In the genomic region with DNA sequence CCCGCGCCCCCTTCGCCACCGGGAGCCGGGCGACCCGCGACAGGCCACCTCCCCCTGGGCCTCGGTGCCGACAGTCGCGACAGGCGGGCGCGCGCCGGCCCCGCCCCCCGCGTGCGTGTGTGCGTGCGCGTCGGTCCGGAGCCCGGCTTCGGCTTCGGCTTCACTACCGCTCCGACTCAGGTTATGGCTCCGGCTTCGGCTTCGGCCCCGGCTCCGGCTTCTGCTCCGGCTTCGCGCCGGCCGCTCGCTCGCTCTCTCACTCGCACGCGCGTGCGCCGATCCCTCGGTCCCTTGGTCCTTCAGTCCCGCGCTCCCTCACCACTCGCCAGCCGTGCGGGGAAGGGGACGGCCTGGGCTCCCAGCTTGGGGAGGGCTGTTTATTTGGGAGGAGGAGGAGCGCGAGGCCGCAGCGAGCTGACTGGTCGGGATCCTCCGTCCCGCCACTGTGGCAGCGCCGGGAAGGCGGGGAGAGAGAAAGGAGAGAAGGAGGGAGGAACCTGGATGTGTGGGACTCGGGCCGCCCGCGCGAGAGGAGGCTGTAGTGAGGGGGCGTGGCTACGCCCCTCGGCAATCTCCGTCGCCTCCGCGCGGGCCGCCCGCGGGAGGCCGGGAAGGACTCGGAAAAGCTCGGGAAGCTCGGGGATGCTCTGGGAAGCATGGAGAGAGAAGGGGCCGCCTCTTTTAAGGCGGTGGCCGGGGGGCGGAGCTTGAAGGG, we compare ENCODE assay signal across 8 mouse cellular contexts. TPM values are rescaled to one million over a fixed set of nuclear protein-coding genes. Genes with fewer than 3 reads are reported as not detected.
A peak's percentile ranks its signal among the peaks of the same experiment; 100 is the strongest.
DNase-seq lines count a peak whose midpoint lies in the region; ATAC-seq and TF ChIP-seq lines count a peak whose summit lies in the region.

TSS of gene Rbfox2 (minus strand) at position 458 of the 715 bp plus-strand sequence.

- WGBS in bone marrow, adult 2 months: under 1% methylated on average over 88 of the region's 90 CpGs
- under 1% methylated on average over 90 of the region's 90 CpGs for whole genome bisulfite sequencing in embryonic facial prominence, embryonic 15.5 days
- WGBS in heart, embryonic 11.5 days (ENCODE audit: insufficient replicate concordance): under 1% methylated on average over 81 of the region's 90 CpGs
- under 1% methylated on average over 89 of the region's 90 CpGs for WGBS in kidney, embryonic 15.5 days
- under 1% methylated on average over 89 of the region's 90 CpGs for WGBS in limb, embryonic 15.5 days
- under 1% methylated on average over 65 of the region's 90 CpGs for WGBS in stomach, embryonic 15.5 days

- peaks cover 43% of the 10 kb centered on the region for H3K79me2 ChIP-seq in myocyte (ENCODE audit: control insufficient read depth, insufficient read depth)

- H3K36me3 ChIP-seq in embryonic facial prominence, embryonic 15.5 days: no peaks in the 10 kb centered on the region
- no peaks in the 10 kb centered on the region for H3K36me3 ChIP-seq in heart, embryonic 11.5 days (ENCODE audit: control insufficient read depth, insufficient read depth, low read length)
- H3K36me3 ChIP-seq in kidney, embryonic 15.5 days: 0 out of 2 replicates have a peak, but pooled peaks cover under 1% of the 10 kb centered on the region
- no peaks in the 10 kb centered on the region for H3K36me3 ChIP-seq in limb, embryonic 15.5 days
- peaks cover 4% of the 10 kb centered on the region for H3K36me3 ChIP-seq in myocyte (ENCODE audit: control insufficient read depth, insufficient read depth)
- H3K36me3 ChIP-seq in stomach, embryonic 15.5 days: no peaks in the 10 kb centered on the region

- no peak for TF ChIP-seq CTCF in bone marrow, adult 2 months (IDR thresholded peaks at IDR 0.05; ENCODE audit: control insufficient read depth, insufficient read depth, low read length)

- H3ac ChIP-seq in myocyte (ENCODE audit: control insufficient read depth, insufficient read length): peak within 1 kb of the TSS; percentile 76

- TF ChIP-seq POLR2A in bone marrow, adult 2 months (IDR thresholded peaks at IDR 0.05; ENCODE audit: borderline replicate concordance, control insufficient read depth, low read depth, low read length): no peak
- peak; percentile 79 for TF ChIP-seq POLR2A in myocyte (IDR thresholded peaks at IDR 0.05; ENCODE audit: insufficient read length, low read depth)

- H3K4me1 ChIP-seq in bone marrow, adult 2 months (ENCODE audit: control insufficient read depth, insufficient read depth, low read length): no peaks in the 10 kb centered on the region; the same call in 1 of the 2 replicates
- H3K4me1 ChIP-seq in embryonic facial prominence, embryonic 15.5 days: peaks cover 40% of the 10 kb centered on the region
- H3K4me1 ChIP-seq in heart, embryonic 11.5 days (ENCODE audit: control insufficient read depth, insufficient read depth, low read length): peaks cover 33% of the 10 kb centered on the region
- H3K4me1 ChIP-seq in kidney, embryonic 15.5 days: peaks cover 33% of the 10 kb centered on the region
- H3K4me1 ChIP-seq in limb, embryonic 15.5 days: peaks cover 30% of the 10 kb centered on the region
- peaks cover 15% of the 10 kb centered on the region for H3K4me1 ChIP-seq in stomach, embryonic 15.5 days

- H3K27ac ChIP-seq in bone marrow, adult 2 months (ENCODE audit: control insufficient read depth, insufficient read depth, low read depth, low read length, poor library complexity): peak within 1 kb of the TSS; percentile 26; the same call in 1 of the 2 replicates
- H3K27ac ChIP-seq in embryonic facial prominence, embryonic 15.5 days (replicated peaks): peak within 1 kb of the TSS; percentile 100
- peak within 1 kb of the TSS; percentile 97 for H3K27ac ChIP-seq in heart, embryonic 11.5 days (ENCODE audit: low read depth, low read length)
- H3K27ac ChIP-seq in kidney, embryonic 15.5 days: peak within 1 kb of the TSS; percentile 98
- peak within 1 kb of the TSS; percentile 100 for H3K27ac ChIP-seq in limb, embryonic 15.5 days
- H3K27ac ChIP-seq in stomach, embryonic 15.5 days: peak within 1 kb of the TSS; percentile 99

- H3K4me3 ChIP-seq in bone marrow, adult 2 months (replicated peaks; ENCODE audit: control insufficient read depth, low read depth, low read length): peak within 1 kb of the TSS; percentile 49
- H3K4me3 ChIP-seq in embryonic facial prominence, embryonic 15.5 days (replicated peaks): peak within 1 kb of the TSS; percentile 99
- H3K4me3 ChIP-seq in heart, embryonic 11.5 days (ENCODE audit: low read depth, low read length): peak within 1 kb of the TSS; percentile 89
- peak within 1 kb of the TSS; percentile 97 for H3K4me3 ChIP-seq in kidney, embryonic 15.5 days (replicated peaks)
- H3K4me3 ChIP-seq in limb, embryonic 15.5 days: peak within 1 kb of the TSS; percentile 85
- peak within 1 kb of the TSS; percentile 64 for H3K4me3 ChIP-seq in myocyte
- peak within 1 kb of the TSS; percentile 90 for H3K4me3 ChIP-seq in stomach, embryonic 15.5 days (replicated peaks)

- H3K9ac ChIP-seq in embryonic facial prominence, embryonic 15.5 days: peak within 1 kb of the TSS; percentile 99
- H3K9ac ChIP-seq in heart, embryonic 11.5 days (ENCODE audit: low read depth, low read length): peak within 1 kb of the TSS; percentile 90
- peak within 1 kb of the TSS; percentile 97 for H3K9ac ChIP-seq in kidney, embryonic 15.5 days
- H3K9ac ChIP-seq in limb, embryonic 15.5 days: peak within 1 kb of the TSS; percentile 99
- peak within 1 kb of the TSS; percentile 94 for H3K9ac ChIP-seq in stomach, embryonic 15.5 days

- no peaks in the 10 kb centered on the region for H3K27me3 ChIP-seq in embryonic facial prominence, embryonic 15.5 days
- no peaks in the 10 kb centered on the region for H3K27me3 ChIP-seq in heart, embryonic 11.5 days (ENCODE audit: control insufficient read depth, insufficient read depth, low read length)
- H3K27me3 ChIP-seq in kidney, embryonic 15.5 days: no peaks in the 10 kb centered on the region
- no peaks in the 10 kb centered on the region for H3K27me3 ChIP-seq in limb, embryonic 15.5 days
- no peaks in the 10 kb centered on the region for H3K27me3 ChIP-seq in myocyte (ENCODE audit: control insufficient read depth, insufficient read depth, insufficient read length)
- no peaks in the 10 kb centered on the region for H3K27me3 ChIP-seq in stomach, embryonic 15.5 days (replicated peaks)

- DNase-seq in CD4-positive helper T cell, adult 2 months (ENCODE audit: low read depth, low spot score): peak; percentile 65

- H3K4me2 ChIP-seq in embryonic facial prominence, embryonic 15.5 days (replicated peaks): peak within 1 kb of the TSS; percentile 59
- peak within 1 kb of the TSS; percentile 84 for H3K4me2 ChIP-seq in heart, embryonic 11.5 days
- peak within 1 kb of the TSS; percentile 70 for H3K4me2 ChIP-seq in kidney, embryonic 15.5 days
- H3K4me2 ChIP-seq in limb, embryonic 15.5 days: peak within 1 kb of the TSS; percentile 58
- peak within 1 kb of the TSS; percentile 91 for H3K4me2 ChIP-seq in myocyte (ENCODE audit: low read depth)
- H3K4me2 ChIP-seq in stomach, embryonic 15.5 days: peak within 1 kb of the TSS; percentile 60

- H3K9me3 ChIP-seq in embryonic facial prominence, embryonic 15.5 days (replicated peaks): no peaks in the 10 kb centered on the region
- no peaks in the 10 kb centered on the region for H3K9me3 ChIP-seq in heart, embryonic 11.5 days (replicated peaks; ENCODE audit: control insufficient read depth, low read length)
- no peaks in the 10 kb centered on the region for H3K9me3 ChIP-seq in kidney, embryonic 15.5 days (replicated peaks)
- H3K9me3 ChIP-seq in limb, embryonic 15.5 days: no peaks in the 10 kb centered on the region
- no peaks in the 10 kb centered on the region for H3K9me3 ChIP-seq in stomach, embryonic 15.5 days

- ATAC-seq in embryonic facial prominence, embryonic 15.5 days (ENCODE audit: insufficient number of reproducible peaks, low FRiP score, low TSS enrichment, low read depth): peak; percentile 97
- peak; percentile 87 for ATAC-seq in heart, embryonic 11.5 days (replicated peaks; ENCODE audit: insufficient number of reproducible peaks, low FRiP score, low TSS enrichment)
- ATAC-seq in kidney, embryonic 15.5 days (replicated peaks; ENCODE audit: low FRiP score): peak; percentile 96
- ATAC-seq in limb, embryonic 15.5 days (ENCODE audit: insufficient number of reproducible peaks, low FRiP score, low TSS enrichment, low read depth): peak; percentile 96
- peak; percentile 94 for ATAC-seq in stomach, embryonic 15.5 days (ENCODE audit: insufficient read depth, low FRiP score, low read depth)

TF ChIP-seq in myocyte, 11 proteins besides CTCF, POLR2A, EP300 and RAD21:
- TF ChIP-seq E2F4 (IDR thresholded peaks at IDR 0.05; ENCODE audit: insufficient read depth): peak; percentile 6
- peak in 1 of 3 experiments; percentile 16 for TF ChIP-seq MYOG (IDR thresholded peaks at IDR 0.05; ENCODE audit: control insufficient read depth in 1 of 3, insufficient read depth in 1 of 3, insufficient read length in 2 of 3, low read depth in 2 of 3)
- TF ChIP-seq MAX (IDR thresholded peaks at IDR 0.05; ENCODE audit: low read depth): no peak
- no peak for TF ChIP-seq MYOD1 (IDR thresholded peaks at IDR 0.05; ENCODE audit: control insufficient read depth in 1 of 3, insufficient read length in 2 of 3, low read depth in 2 of 3)
- 0 out of 2 replicates have a peak, but pooled peaks have one; percentile 0 for TF ChIP-seq CEBPB (IDR thresholded peaks at IDR 0.05; ENCODE audit: insufficient read depth, poor library complexity, severe bottlenecking)
- peak; percentile 32 for TF ChIP-seq POLR2AphosphoS2 (IDR thresholded peaks at IDR 0.05; ENCODE audit: insufficient read length, low read depth)
- peak; percentile 33 for TF ChIP-seq SRF (IDR thresholded peaks at IDR 0.05; ENCODE audit: control insufficient read depth, insufficient read length, low read depth)
- TF ChIP-seq REST (IDR thresholded peaks at IDR 0.05; ENCODE audit: insufficient read depth, insufficient read length): no peak
- no peak for TF ChIP-seq TCF12 (IDR thresholded peaks at IDR 0.05; ENCODE audit: insufficient read depth, poor library complexity, severe bottlenecking)
- no peak for TF ChIP-seq TCF3 (IDR thresholded peaks at IDR 0.05; ENCODE audit: insufficient read length, low read depth)
- no peak for TF ChIP-seq USF1 (IDR thresholded peaks at IDR 0.05; ENCODE audit: low read depth)

RNA-seq across cellular contexts. Expression of gene Rbfox2, which starts in this region (rescaled TPM):
- polyA plus RNA-seq in bone marrow, adult 2 months (2011; ENCODE audit: insufficient read depth, insufficient read length, low replicate concordance, missing spikeins): 2.6 and 6.1 TPM in 2 replicates
- polyA plus RNA-seq in embryonic facial prominence, embryonic 15.5 days (2015; fragmentation: Nextera tagmentation; extraction: Ambion mirVana): 69.4 and 73.2 TPM in 2 replicates
- 81.1 and 81.5 TPM in 2 replicates for polyA plus RNA-seq in heart, embryonic 11.5 days (2014; fragmentation: Nextera tagmentation; extraction: Ambion mirVana)
- polyA plus RNA-seq in kidney, embryonic 15.5 days (2015; fragmentation: Nextera tagmentation; extraction: Ambion mirVana): 41.6 and 47.7 TPM in 2 replicates
- 73.2 and 76.6 TPM in 2 replicates for polyA plus RNA-seq in limb, embryonic 15.5 days (2015; fragmentation: Nextera tagmentation; extraction: Ambion mirVana)
- 136 TPM for polyA plus RNA-seq in myocyte (2012; fragmentation: generic; extraction: Trizol)
- polyA plus RNA-seq in stomach, embryonic 15.5 days (2015; fragmentation: Nextera tagmentation; extraction: Ambion mirVana): 54.2 and 56.8 TPM in 2 replicates

Comparison
In these comparisons a context has a peak if more than half of its experiments do, and no peak if none do; other contexts are left out.
1. Peak in every context shown above with its lines: DNase-seq, ATAC-seq, H3K4me3 ChIP-seq and H3K27ac ChIP-seq.
2. H3K27ac ChIP-seq: peak in every context shown above with its lines; median percentile 100 in embryonic facial prominence, embryonic 15.5 days; 100 in limb, embryonic 15.5 days; 99 in stomach, embryonic 15.5 days; 98 in kidney, embryonic 15.5 days; 97 in heart, embryonic 11.5 days; 26 in bone marrow, adult 2 months.
3. H3K4me3 ChIP-seq: peak in every context shown above with its lines; median percentile 99 in embryonic facial prominence, embryonic 15.5 days; 97 in kidney, embryonic 15.5 days; 90 in stomach, embryonic 15.5 days; 89 in heart, embryonic 11.5 days; 85 in limb, embryonic 15.5 days; 64 in myocyte; 49 in bone marrow, adult 2 months.